ENCODE assay signal across 8 mouse cellular contexts in genomic region chr7:101653681-101654209, GRCm38 (mm10). TPM values are rescaled to one million over a fixed set of nuclear protein-coding genes. Genes with fewer than 3 reads are reported as not detected.
A peak's percentile ranks its signal among the peaks of the same experiment; 100 is the strongest.
DNase-seq lines count a peak whose midpoint lies in the region; ATAC-seq and TF ChIP-seq lines count a peak whose summit lies in the region.

No protein-coding gene starts in this region.

- H3K9me3 ChIP-seq in lung, embryonic 14.5 days (ENCODE audit: low read depth, low read length), result no peaks in the 10 kb centered on the region
- H3K9me3 ChIP-seq in midbrain, embryonic 10.5 days (replicated peaks), result no peaks in the 10 kb centered on the region
- no peaks in the 10 kb centered on the region for H3K9me3 ChIP-seq in stomach, embryonic 14.5 days (ENCODE audit: control insufficient read depth, low read depth, low read length)

- peak overlapping the region; percentile 44 for H3K4me2 ChIP-seq in lung, embryonic 14.5 days
- H3K4me2 ChIP-seq in stomach, embryonic 14.5 days (replicated peaks; ENCODE audit: low read depth, low read length), result no peak overlapping the region; the same call in 1 of the 2 replicates

- H3K4me3 ChIP-seq in lung, embryonic 14.5 days (ENCODE audit: low read depth, low read length), result no peak overlapping the region
- peak overlapping the region; percentile 27; the same call in 1 of the 2 replicates for H3K4me3 ChIP-seq in brown adipose tissue, adult 24 weeks (ENCODE audit: insufficient read depth, low read depth, low read length)
- H3K4me3 ChIP-seq in midbrain, embryonic 10.5 days, result no peak overlapping the region
- H3K4me3 ChIP-seq in stomach, embryonic 14.5 days (ENCODE audit: low read depth, low read length), result 0 out of 2 replicates have a peak overlapping the region, but pooled peaks have one; percentile 10

- no peaks in the 10 kb centered on the region for H3K4me1 ChIP-seq in lung, embryonic 14.5 days (ENCODE audit: insufficient read depth)
- H3K4me1 ChIP-seq in brown adipose tissue, adult 24 weeks (ENCODE audit: control insufficient read depth, insufficient read depth, insufficient read length, low read length), result no peaks in the 10 kb centered on the region
- no peaks in the 10 kb centered on the region for H3K4me1 ChIP-seq in midbrain, embryonic 10.5 days
- H3K4me1 ChIP-seq in stomach, embryonic 14.5 days (ENCODE audit: control insufficient read depth, insufficient read depth, low read length), result no peaks in the 10 kb centered on the region

- DNase-seq in lung, embryonic 14.5 days, result peak; percentile 84
- DNase-seq in lung, postnatal 14 days, result no peak
- peak; percentile 45 for DNase-seq in forelimb bud, embryonic 11.5 days (ENCODE audit: low read depth, low spot score)
- peak; percentile 81 for DNase-seq in layer of hippocampus, adult 11-12 months (ENCODE audit: low spot score)
- peak; percentile 24 for DNase-seq in midbrain, embryonic 10.5 days (ENCODE audit: low spot score)
- DNase-seq in urinary bladder, adult 18-20 months (ENCODE audit: low spot score in 2 of 2), result no peak

- WGBS in lung, embryonic 14.5 days, result 39% methylated on average over 10 of the region's 10 CpGs
- WGBS in midbrain, embryonic 10.5 days, result 66% methylated on average over 10 of the region's 10 CpGs
- WGBS in stomach, embryonic 14.5 days, result 36% methylated on average over 10 of the region's 10 CpGs

- TF ChIP-seq CTCF in lung, embryonic 14.5 days (IDR thresholded peaks at IDR 0.05; ENCODE audit: low read depth), result peak; percentile 71

- H3K27me3 ChIP-seq in lung, embryonic 14.5 days (ENCODE audit: insufficient read depth, low read length), result no peaks in the 10 kb centered on the region
- no peaks in the 10 kb centered on the region for H3K27me3 ChIP-seq in midbrain, embryonic 10.5 days (ENCODE audit: low read depth, poor library complexity, severe bottlenecking)
- H3K27me3 ChIP-seq in stomach, embryonic 14.5 days (ENCODE audit: control insufficient read depth, insufficient read depth, low read length), result no peaks in the 10 kb centered on the region

- no peaks in the 10 kb centered on the region for H3K36me3 ChIP-seq in lung, embryonic 14.5 days (ENCODE audit: insufficient read depth)
- H3K36me3 ChIP-seq in midbrain, embryonic 10.5 days, result no peaks in the 10 kb centered on the region
- no peaks in the 10 kb centered on the region for H3K36me3 ChIP-seq in stomach, embryonic 14.5 days (ENCODE audit: control insufficient read depth, insufficient read depth, low read length)

- 0 out of 2 replicates have a peak overlapping the region, but pooled peaks have one; percentile 4 for H3K9ac ChIP-seq in lung, embryonic 14.5 days
- no peak overlapping the region for H3K9ac ChIP-seq in stomach, embryonic 14.5 days (replicated peaks; ENCODE audit: low read depth, low read length)

- H3K27ac ChIP-seq in lung, embryonic 14.5 days (ENCODE audit: low read depth), result no peak overlapping the region
- no peak overlapping the region for H3K27ac ChIP-seq in brown adipose tissue, adult 24 weeks (replicated peaks; ENCODE audit: low read depth, low read length)
- H3K27ac ChIP-seq in midbrain, embryonic 10.5 days (replicated peaks), result no peak overlapping the region
- no peak overlapping the region for H3K27ac ChIP-seq in stomach, embryonic 14.5 days (ENCODE audit: low read length)

- ATAC-seq in lung, embryonic 14.5 days (ENCODE audit: insufficient read depth), result peak; percentile 69
- ATAC-seq in stomach, embryonic 14.5 days (ENCODE audit: insufficient number of reproducible peaks, insufficient read depth, low FRiP score, low read depth), result no peak

RNA-seq across cellular contexts. Expression of gene Clpb, which starts 9.7 kb away (rescaled TPM):
- polyA plus RNA-seq in lung, embryonic 14.5 days (2014; fragmentation: Nextera tagmentation; extraction: Ambion mirVana), result 55.6 and 56.5 TPM in 2 replicates
- polyA plus RNA-seq in brown adipose tissue, adult 24 weeks (2012; ENCODE audit: insufficient read depth, insufficient read length, missing spikeins), result 103 and 129 TPM in 2 replicates
- polyA plus RNA-seq in midbrain, embryonic 10.5 days (2016; fragmentation: Nextera tagmentation; extraction: Ambion mirVana), result 54.7 and 56.3 TPM in 2 replicates
- polyA plus RNA-seq in stomach, embryonic 14.5 days (2014; fragmentation: Nextera tagmentation; extraction: Ambion mirVana), result 44.9 and 52.5 TPM in 2 replicates

Comparison
In these comparisons a context has a peak if more than half of its experiments do, and no peak if none do; other contexts are left out.
1. DNase-seq: peak in lung, embryonic 14.5 days (single experiment), forelimb bud, embryonic 11.5 days (single experiment), layer of hippocampus, adult 11-12 months (single experiment) and midbrain, embryonic 10.5 days (single experiment); none in lung, postnatal 14 days (single experiment) and urinary bladder, adult 18-20 months (0 of 2).
2. H3K4me3 ChIP-seq: peak in brown adipose tissue, adult 24 weeks (single experiment) and stomach, embryonic 14.5 days (single experiment); none in lung, embryonic 14.5 days (single experiment) and midbrain, embryonic 10.5 days (single experiment).